Mouse (Mus musculus) ES-E14 (cell line): ENCODE results near the gene Agk. TPM values are rescaled to one million over a fixed set of nuclear protein-coding genes. Genes with fewer than 3 reads are reported as not detected.

ENCODE experiments used
- DNase-seq: peaks from one replicate; pipeline ENCODE4 v3.0.0-alpha.2; 2013; ENCODE audit warnings: low read depth, low spot score
- H3K27ac ChIP-seq: 2 replicates; pipeline ENCODE4 v1.5.1; 2012; ENCODE audit warnings: low read depth, mild to moderate bottlenecking, low read length, moderate library complexity, mixed read lengths; ENCODE audit not compliant: poor library complexity, insufficient read depth, severe bottlenecking
- H3K36me3 ChIP-seq: 2 replicates; pipeline ENCODE4 v1.6.1; 2012; ENCODE audit warnings: mild to moderate bottlenecking, low read length, moderate library complexity, mixed read lengths; ENCODE audit not compliant: control insufficient read depth, poor library complexity, insufficient read depth, severe bottlenecking
- H3K4me1 ChIP-seq, 2 experiments: fragments of 150-350 bp in 1 of 2; sonication (generic) in 1 of 2; 2 replicates each; pipeline ENCODE4 v1.6.1; 2012; ENCODE audit warnings: low read length in 2 of 2, mild to moderate bottlenecking in 1 of 2, mixed read lengths in 1 of 2; ENCODE audit not compliant: control insufficient read depth in 2 of 2, insufficient read depth in 2 of 2, poor library complexity in 1 of 2
- H3K4me3 ChIP-seq, 2 experiments: fragments of 150-350 bp in 1 of 2; sonication (generic) in 1 of 2; 2 replicates each; pipeline ENCODE4 v1.5.1; 2012; ENCODE audit warnings: low read length in 2 of 2, low read depth in 1 of 2, mild to moderate bottlenecking in 1 of 2, mixed read lengths in 1 of 2; ENCODE audit not compliant: insufficient read depth in 1 of 2, poor library complexity in 1 of 2, severe bottlenecking in 1 of 2
- H3K9ac ChIP-seq: 2 replicates; pipeline ENCODE4 v1.6.1; 2012; ENCODE audit warnings: low read depth, mild to moderate bottlenecking, low read length, mixed read lengths; ENCODE audit not compliant: poor library complexity, insufficient read depth, severe bottlenecking
- H3K9me3 ChIP-seq: fragments of 150-350 bp; sonication (generic); 2 replicates; pipeline ENCODE4 v1.6.1; 2012; ENCODE audit warnings: low read depth, mild to moderate bottlenecking, low read length; ENCODE audit not compliant: control insufficient read depth, insufficient read depth
- CHD2 ChIP-seq: IDR thresholded peaks from 2 replicates; pipeline ENCODE4 v1.6.1; 2014; ENCODE audit warnings: mild to moderate bottlenecking, low read depth, low read length, inconsistent platforms
- HCFC1 ChIP-seq: IDR thresholded peaks from 2 replicates; pipeline ENCODE4 v1.6.1; 2012; ENCODE audit warnings: low read length, inconsistent platforms, borderline replicate concordance; ENCODE audit not compliant: insufficient read depth
- MAFK ChIP-seq: IDR thresholded peaks from 2 replicates; pipeline ENCODE4 v1.6.1; 2014; ENCODE audit warnings: mild to moderate bottlenecking, low read depth, low read length, inconsistent platforms; ENCODE audit not compliant: insufficient read depth
- ZC3H11A ChIP-seq: IDR thresholded peaks from 2 replicates; pipeline ENCODE4 v1.6.1; 2012; ENCODE audit warnings: low read depth, mild to moderate bottlenecking, inconsistent platforms, low read length, borderline replicate concordance
- ZNF384 ChIP-seq: IDR thresholded peaks from 2 replicates; pipeline ENCODE4 v1.6.1; 2012; ENCODE audit warnings: low read depth, low read length, inconsistent platforms
- in situ Hi-C, 2 experiments: fragments of 600-800 bp; cut with MboI; formaldehyde crosslinking; loops; one replicate each; pipeline ENCODE4 v1.15.1; 2025; ENCODE audit warnings: low sequenced_read_pairs in 2 of 2, inconsistent platforms in 1 of 2; ENCODE audit not compliant: unreplicated experiment in 2 of 2
- total RNA-seq: library from RNA; depleted of rRNA; stranded (reverse); fragments of 300-350 nt; gene quantifications from 2 replicates; pipeline ENCODE4 v1.2.3, GENCODE M21; 2012

Gene Agk
- total RNA-seq, 1 experiment = 39.2 TPM

DNA sequence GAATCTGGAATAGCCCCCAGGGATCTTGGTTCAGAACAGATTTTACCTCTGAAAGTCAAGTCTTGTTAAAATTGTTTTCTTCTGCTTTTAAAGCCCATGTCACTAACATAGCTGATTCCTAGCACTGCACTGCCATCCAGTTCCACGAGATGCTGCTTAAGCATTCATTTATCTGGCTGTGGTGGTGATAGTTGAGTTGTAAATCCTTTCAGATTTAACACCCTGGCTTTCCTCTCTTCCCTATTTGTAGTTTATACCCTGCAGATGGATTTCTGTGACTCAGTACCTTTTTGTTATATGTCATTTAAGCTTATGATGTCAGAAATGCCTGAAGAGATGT lies 22.8 kb downstream of the Agk start:
- DNase-seq = no peak
- no peak overlapping the region for H3K4me3 ChIP-seq
- H3K36me3 ChIP-seq = peaks cover 7% of the 10 kb centered on the region; the same call in 1 of the 2 replicates
- no peak overlapping the region for H3K9ac ChIP-seq
- no peaks in the 10 kb centered on the region for H3K9me3 ChIP-seq
- H3K4me1 ChIP-seq = peaks cover 4 to 13% of the 10 kb centered on the region in 2 experiments; a peak in 2 of 4 replicates
- H3K27ac ChIP-seq = 0 out of 2 replicates have a peak overlapping the region, but pooled peaks have one; percentile 52
- TF ChIP-seq ZC3H11A = no peak
- no peak for TF ChIP-seq CHD2
- TF ChIP-seq MAFK = no peak
- no peak for TF ChIP-seq ZNF384
- no peak for TF ChIP-seq HCFC1
- in situ Hi-C loops = no loop called here

DNA sequence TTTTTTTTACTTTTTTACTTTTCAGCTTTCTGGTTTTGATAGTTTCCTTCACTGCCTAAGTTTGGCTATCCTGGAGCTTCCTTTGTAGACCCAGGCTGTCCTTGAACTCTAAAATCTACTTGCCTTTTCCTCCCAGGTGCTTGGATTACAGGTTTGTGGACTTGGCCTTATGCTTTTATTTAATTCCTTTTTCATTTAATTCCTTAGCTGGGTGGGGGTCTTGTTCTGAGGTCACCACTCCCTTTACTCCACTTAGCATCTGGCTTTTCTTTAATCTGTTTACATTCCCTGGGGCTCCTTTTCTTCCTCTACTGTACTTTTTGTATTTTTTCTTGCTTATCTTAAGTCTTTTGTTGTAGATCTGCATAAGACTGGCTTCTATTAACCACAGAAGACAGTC lies 25.1 kb downstream of the Agk start:
- no peak for DNase-seq
- Histone ChIP-seq H3K36me3 (peaks cover 11% of the 10 kb centered on the region), H3K27ac (peak overlapping the region; percentile 76; the same call in 1 of the 2 replicates), H3K9me3 (no peaks in the 10 kb centered on the region), H3K4me1 (peaks cover 4 to 13% of the 10 kb centered on the region in 2 experiments; a peak in 2 of 4 replicates), H3K4me3 (no peak overlapping the region), H3K9ac (no peak overlapping the region)
- TF ChIP-seq ZC3H11A (no peak), HCFC1 (no peak), ZNF384 (no peak), CHD2 (no peak), MAFK (no peak)
- in situ Hi-C loops = no loop called here

DNA sequence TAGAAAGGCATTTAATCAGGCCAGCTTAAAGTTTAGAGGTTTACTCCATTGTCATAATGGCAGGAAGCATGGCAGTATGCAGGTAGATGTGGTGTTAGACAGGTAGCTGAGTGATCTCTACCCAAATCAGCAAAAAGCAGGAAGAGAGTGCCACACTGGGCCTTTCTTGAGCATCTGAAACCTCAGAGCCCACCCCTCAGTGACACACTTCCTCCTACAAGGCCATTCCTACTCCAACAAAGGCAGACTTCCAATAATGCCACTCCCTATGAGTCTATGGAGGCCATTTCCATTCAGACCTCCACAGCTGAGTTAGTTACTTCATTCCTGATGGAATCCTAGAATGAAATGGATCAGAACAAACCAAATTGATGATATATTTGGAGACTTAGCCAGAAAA lies 25.9 kb downstream of the Agk start:
- TF ChIP-seq MAFK (no peak), ZNF384 (no peak)
- Histone ChIP-seq H3K9ac (no peak overlapping the region), H3K4me1 (peaks cover 4 to 13% of the 10 kb centered on the region in 2 experiments; a peak in 2 of 4 replicates), H3K36me3 (peaks cover 11% of the 10 kb centered on the region), H3K4me3 (no peak overlapping the region), H3K9me3 (no peaks in the 10 kb centered on the region), H3K27ac (peak overlapping the region; percentile 76; the same call in 1 of the 2 replicates)
- in situ Hi-C loops = no loop called here
- no peak for DNase-seq

DNA sequence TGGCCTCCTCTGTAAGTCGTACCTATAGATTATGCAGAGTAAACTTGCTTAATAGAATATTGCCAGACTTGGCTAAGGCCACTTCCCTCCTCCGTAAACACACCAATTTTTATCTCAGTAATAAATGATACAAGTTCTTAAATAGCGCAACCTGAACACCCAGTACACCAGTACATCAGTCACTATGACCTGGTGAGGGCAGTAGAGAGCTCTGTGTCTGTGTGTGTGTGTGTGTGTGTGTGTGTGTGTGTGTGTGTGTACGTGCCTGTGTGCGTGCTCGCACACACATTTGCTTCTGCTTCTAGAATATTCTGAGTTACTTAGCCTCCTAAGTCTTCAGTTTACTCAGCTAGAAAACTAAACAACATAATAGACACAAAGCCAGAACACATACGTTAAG lies 28.4 kb downstream of the Agk start:
- Histone ChIP-seq H3K4me3 (no peak overlapping the region), H3K4me1 (peaks cover 4 to 9% of the 10 kb centered on the region in 2 experiments; a peak in 2 of 4 replicates), H3K9me3 (no peaks in the 10 kb centered on the region), H3K27ac (no peak overlapping the region), H3K36me3 (peaks cover 9% of the 10 kb centered on the region), H3K9ac (no peak overlapping the region)
- DNase-seq = no peak
- no peak for TF ChIP-seq ZC3H11A
- TF ChIP-seq ZNF384 = no peak
- no peak for TF ChIP-seq CHD2
- TF ChIP-seq MAFK = no peak
- no peak for TF ChIP-seq HCFC1
- in situ Hi-C loops = no loop called here

DNA sequence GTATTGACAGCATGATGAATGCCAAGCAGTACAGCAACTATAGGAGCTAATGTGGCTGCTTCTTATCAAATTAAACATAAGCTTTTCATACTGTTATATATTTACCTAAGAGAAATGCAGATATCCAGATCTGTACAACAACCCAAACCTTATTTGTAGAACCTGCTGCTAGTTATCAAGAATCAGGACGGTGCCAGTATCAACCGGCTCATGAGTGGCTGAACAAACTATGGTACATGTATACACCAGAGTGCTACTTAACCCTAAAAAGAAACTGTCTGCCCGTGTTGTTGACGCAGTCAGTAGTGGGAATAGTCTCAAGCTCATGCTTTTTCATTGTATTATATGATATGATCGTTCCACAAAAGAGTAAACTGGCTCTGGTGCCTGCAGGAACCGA lies 46.1 kb downstream of the Agk start:
- Histone ChIP-seq H3K4me3 (no peak overlapping the region), H3K9ac (no peak overlapping the region), H3K27ac (no peak overlapping the region), H3K4me1 (no peaks in the 10 kb centered on the region), H3K9me3 (no peaks in the 10 kb centered on the region), H3K36me3 (peaks cover 3% of the 10 kb centered on the region)
- in situ Hi-C loops = no loop called here
- no peak for DNase-seq
- no peak for TF ChIP-seq ZC3H11A
- no peak for TF ChIP-seq ZNF384
- TF ChIP-seq MAFK = no peak
- no peak for TF ChIP-seq CHD2
- no peak for TF ChIP-seq HCFC1
